Mouse (Mus musculus): ENCODE measurements around the gene Myo16.

Gene Myo16

DNA sequence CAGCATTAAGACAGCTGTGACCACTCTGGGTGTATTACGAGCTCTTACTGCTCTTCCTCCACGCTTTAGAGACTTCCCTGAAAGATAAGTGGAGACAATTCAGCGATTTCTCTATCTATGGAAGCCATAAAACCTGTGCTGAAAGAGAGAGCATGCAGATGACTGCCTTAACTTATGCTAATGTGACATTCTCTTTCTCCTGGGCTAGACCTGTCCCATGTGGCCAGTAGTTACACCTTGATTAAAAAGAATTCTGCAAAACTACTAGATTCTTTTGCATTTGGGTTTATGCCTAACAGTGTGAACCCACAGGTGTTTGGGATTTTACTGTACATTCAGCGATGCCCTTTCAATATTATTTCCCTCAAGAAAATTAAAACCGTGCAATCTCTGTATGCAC is 328.4 kb downstream of the Myo16 start:
- DNase-seq: no peak

DNA sequence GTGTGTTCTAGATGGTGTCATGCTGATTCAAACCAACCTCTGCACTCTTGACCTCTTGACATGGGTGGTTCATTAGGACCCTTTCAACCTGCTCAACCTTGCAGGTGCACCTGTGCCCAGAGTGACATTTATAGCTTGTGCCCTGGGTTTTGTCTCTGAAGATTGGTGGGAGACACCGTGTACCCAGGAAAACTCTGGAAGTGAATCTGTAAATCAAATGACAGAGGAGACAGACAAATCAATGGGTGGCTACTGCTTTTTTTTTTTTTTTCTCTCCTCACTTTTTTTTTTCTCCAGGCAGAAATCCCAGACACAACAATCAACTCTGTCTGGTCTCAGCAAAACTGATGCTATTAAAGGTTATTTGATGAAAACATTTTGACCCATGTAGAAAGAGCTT is 329.2 kb downstream of the Myo16 start:
- DNase-seq: no peak

GRCm38 (mm10) chr8:10483841-10484240 is 330.1 kb downstream of the Myo16 start:
- no peak for DNase-seq

- DNase-seq: no peak
Measured at GRCm38 (mm10) chr8:10489738-10490419, 336.2 kb downstream of the Myo16 start.

- DNase-seq: no peak
Measured at GRCm38 (mm10) chr8:10490420-10490784, 336.7 kb downstream of the Myo16 start.

GRCm38 (mm10) chr8:10490874-10491273 is 337.2 kb downstream of the Myo16 start:
- no peak for DNase-seq

- DNase-seq: no peak
Measured at GRCm38 (mm10) chr8:10499846-10500245, 346.1 kb downstream of the Myo16 start.

DNA sequence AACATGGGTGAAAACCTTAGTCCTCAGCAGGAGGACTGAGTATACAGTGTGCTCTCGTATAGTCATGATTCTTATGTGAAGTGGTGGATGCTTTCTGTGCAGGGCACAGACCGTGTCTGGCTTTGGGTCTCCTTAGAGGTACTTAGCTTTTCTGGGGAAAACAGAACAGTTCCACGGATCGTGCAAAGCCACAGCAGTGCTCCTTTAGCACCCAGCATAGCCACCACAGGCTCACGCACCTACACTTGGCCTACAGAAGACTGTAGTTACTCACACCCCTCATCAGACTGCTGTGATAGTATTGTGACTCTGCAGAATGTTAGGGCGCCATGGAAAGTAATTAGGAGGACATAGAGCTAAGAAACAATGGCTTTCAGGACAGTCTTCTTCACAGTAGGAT is 346.8 kb downstream of the Myo16 start:
- DNase-seq: no peak

- DNase-seq: peak; percentile 47
Measured at GRCm38 (mm10) chr8:10501750-10502149, 348.0 kb downstream of the Myo16 start.

- no peak for DNase-seq
Measured at GRCm38 (mm10) chr8:10512105-10512504, 358.4 kb downstream of the Myo16 start.

GRCm38 (mm10) chr8:10517381-10517780 is 363.7 kb downstream of the Myo16 start:
- DNase-seq: no peak

- DNase-seq: no peak
Measured at GRCm38 (mm10) chr8:10519276-10519675, 365.6 kb downstream of the Myo16 start.

DNA sequence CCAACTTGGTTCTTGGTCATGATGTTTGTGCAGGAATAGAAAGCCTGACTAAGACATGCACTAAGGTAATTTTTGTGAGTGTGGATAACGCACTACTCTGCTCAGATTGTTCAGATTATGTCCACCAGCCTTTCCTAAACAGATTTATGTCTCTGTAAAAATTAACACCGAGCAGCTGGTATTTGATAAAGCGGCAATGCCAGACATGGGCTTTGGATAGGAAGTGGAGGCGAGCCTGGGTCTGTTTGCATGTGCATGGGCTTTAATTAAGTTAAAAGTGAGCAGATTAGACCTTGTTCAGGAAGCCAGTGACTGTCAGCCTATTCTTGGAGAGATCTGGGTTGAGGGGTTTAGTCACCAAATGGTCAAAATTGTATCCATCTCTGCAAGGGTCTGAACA is 367.8 kb downstream of the Myo16 start:
- no peak for DNase-seq

GRCm38 (mm10) chr8:10525686-10526085 is 372.0 kb downstream of the Myo16 start:
- DNase-seq: no peak

DNA sequence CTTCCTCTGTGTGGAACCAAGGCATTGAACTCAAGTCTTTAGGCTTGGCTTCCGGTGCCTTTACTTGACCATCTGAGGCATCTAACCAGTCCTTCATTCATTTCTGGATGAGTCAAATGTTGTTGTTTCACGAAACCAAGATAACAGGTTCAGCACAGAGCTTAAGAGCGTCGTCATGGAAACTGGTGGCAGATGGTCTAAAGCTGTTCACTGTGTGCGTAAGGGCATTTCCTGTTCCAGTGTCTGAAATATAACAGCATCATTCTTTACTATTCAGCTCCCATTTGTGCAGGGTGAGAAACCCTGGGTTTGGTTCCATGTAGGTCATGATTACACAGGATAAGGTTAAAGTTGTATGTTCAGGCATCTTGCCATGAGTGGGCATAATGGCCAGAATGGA is 372.9 kb downstream of the Myo16 start:
- DNase-seq: no peak

- DNase-seq: peak; percentile 71
Measured at GRCm38 (mm10) chr8:10534619-10535286, 381.0 kb downstream of the Myo16 start.

DNA sequence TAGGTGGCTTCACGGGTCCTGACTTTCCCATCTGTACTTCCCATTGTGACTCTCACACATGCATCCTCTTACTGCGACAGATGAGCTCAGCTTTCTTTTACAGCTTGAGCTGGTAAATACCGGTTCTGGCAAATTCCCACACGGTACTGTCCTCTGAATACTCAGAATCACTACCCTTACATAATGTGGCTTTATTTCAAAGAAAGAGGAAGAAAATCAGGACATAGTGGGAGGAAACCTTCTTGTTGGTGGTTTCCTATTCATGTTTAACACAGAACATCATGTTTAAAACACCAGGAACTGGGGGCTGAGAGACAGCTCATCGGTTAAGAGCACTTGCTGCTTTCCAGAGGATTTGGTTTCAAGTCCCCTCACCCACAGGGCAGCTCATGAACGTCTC is 384.6 kb downstream of the Myo16 start:
- DNase-seq: peak; percentile 46

DNA sequence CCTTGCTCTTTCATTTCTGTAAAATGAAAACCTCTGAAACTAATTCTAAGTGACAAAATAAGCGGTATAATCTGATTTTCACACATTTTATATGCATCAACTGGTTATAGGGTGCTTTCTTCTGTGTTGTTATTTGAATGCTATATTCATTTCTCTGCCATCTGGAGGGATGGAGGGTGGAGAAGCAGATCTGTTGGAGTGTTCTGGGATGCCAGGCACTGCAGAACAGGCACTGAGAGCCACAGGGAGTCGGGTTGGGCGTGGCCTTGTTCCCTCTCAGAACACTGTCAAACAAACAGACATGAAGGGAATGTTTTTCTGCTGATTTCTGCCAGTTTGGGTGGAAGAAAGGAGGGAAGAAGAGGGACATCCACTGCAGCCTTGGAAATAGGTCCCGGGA is 386.0 kb downstream of the Myo16 start:
- DNase-seq: no peak

GRCm38 (mm10) chr8:10545890-10546289 is 392.2 kb downstream of the Myo16 start:
- DNase-seq: no peak

- DNase-seq: no peak
Measured at GRCm38 (mm10) chr8:10546519-10546918, 392.8 kb downstream of the Myo16 start.

GRCm38 (mm10) chr8:10548003-10548584 is 394.4 kb downstream of the Myo16 start:
- DNase-seq: no peak

DNA sequence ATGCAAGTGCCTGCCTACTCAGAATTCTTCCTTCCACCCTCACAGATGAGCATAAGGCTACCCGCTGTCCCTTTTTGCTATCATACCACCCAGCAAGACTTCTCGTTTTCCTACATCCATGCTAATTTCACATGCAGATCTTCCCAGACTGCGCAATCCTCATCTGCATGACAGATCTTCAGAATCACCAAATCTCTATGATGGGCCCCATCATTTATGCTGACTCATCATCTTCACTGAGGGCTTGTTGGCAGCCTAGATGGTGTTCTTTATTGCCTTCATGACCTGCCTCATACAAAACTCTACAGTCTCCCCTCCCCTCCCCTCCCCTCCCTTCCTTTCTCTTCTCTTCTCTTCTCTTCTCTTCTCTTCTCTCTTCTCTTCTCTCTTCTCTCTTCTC is 395.7 kb downstream of the Myo16 start:
- DNase-seq: no peak

GRCm38 (mm10) chr8:10557961-10558360 is 404.2 kb downstream of the Myo16 start:
- no peak for DNase-seq

DNA sequence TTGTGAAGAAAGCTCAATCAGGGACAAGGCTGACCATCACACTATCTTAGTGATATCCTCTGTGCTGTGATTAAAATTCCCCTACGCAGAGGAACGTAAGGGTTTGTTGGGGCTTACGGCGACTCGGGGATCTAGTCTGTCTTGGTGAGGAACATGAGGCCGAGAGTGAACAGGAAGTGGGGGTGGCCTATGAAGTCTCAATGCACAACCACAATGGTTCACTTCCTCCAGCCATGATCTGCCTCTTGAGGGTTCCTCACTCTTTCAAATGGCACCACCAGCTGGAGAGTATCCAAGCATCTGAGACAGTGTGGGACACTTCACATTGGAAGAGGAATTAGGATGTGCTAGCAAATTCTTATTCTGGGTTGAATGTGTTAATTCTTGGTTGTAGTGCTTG is 405.8 kb downstream of the Myo16 start:
- DNase-seq: no peak

DNA sequence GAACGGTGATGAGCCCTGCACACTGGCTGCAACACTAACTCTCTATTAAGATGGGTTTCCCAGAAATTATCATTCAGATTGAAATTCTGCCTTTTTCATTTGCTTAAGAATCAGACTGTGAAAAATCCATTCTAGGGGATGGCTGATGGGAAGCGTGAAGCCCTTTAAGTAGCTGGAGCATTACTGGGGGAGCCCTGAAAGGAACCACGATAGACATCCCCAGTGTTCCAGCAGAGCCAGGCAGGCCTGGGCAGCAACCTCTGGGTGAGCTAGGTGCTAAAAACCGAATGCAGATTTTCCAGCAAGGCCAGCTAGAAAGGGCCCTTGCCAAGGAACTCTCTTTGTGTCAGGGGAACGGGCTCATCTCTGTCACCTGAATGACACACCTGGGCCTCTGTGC is 407.9 kb downstream of the Myo16 start:
- DNase-seq: no peak

Data from lung, postnatal 36 days (tissue).